10 mouse cellular contexts compared by ENCODE assay signal in genomic region chr11:46733242-46733789, GRCm38 (mm10). TPM values are rescaled to one million over a fixed set of nuclear protein-coding genes. Genes with fewer than 3 reads are reported as not detected.
DNase-seq lines count a peak whose midpoint lies in the region; ATAC-seq and TF ChIP-seq lines count a peak whose summit lies in the region.
"Had no signal": no experiment of that assay in that cellular context is flagged by ENCODE, and none has a peak within 500 bp of the region (broad histone marks: within the 10 kb centered on the region; RNA-seq: fewer than 3 reads in every experiment).

No protein-coding gene starts in this region.

- TF ChIP-seq CTCF in kidney, adult 2 months (conservative IDR thresholded peaks at IDR 0.05; ENCODE audit: insufficient read depth, insufficient read length, low read depth, low read length), result peak; percentile 52
- peak; percentile 89 to 91 for TF ChIP-seq CTCF in CH12.LX (conservative IDR thresholded peaks at IDR 0.05 in 1 of 2, IDR thresholded peaks at IDR 0.05 in 1 of 2; ENCODE audit: low read depth in 2 of 2, low read length in 2 of 2)

- TF ChIP-seq EP300 in CH12.LX (IDR thresholded peaks at IDR 0.05; ENCODE audit: low read length), result no peak

- peak; percentile 52 for ATAC-seq in hindbrain, embryonic 16.5 days
- ATAC-seq in neural tube, embryonic 15.5 days (ENCODE audit: low FRiP score), result no peak

- no peaks in the 10 kb centered on the region for H3K9me3 ChIP-seq in CH12.LX (replicated peaks; ENCODE audit: low read length)
- no peaks in the 10 kb centered on the region for H3K9me3 ChIP-seq in hindbrain, embryonic 16.5 days (ENCODE audit: control insufficient read depth, low read length)
- no peaks in the 10 kb centered on the region for H3K9me3 ChIP-seq in neural tube, embryonic 15.5 days (replicated peaks)
- H3K9me3 ChIP-seq: embryonic facial prominence, embryonic 13.5 days; limb, embryonic 12.5 days had no signal

- H3K9ac ChIP-seq in CH12.LX (ENCODE audit: insufficient read depth, low read depth), result no peak overlapping the region
- no peak overlapping the region for H3K9ac ChIP-seq in hindbrain, embryonic 16.5 days (ENCODE audit: low read depth, low read length)
- no peak overlapping the region for H3K9ac ChIP-seq in neural tube, embryonic 15.5 days (replicated peaks)
- H3K9ac ChIP-seq: embryonic facial prominence, embryonic 13.5 days; limb, embryonic 12.5 days had no signal

- in situ Hi-C loops in CH12.LX (cut with MboI; ENCODE audit: low pct_ligation_motif_present, low pct_unique_long_range_greater_than_20kb, low sequenced_read_pairs), result loop anchor here (10.0 kb wide), 3 partner anchors 139 to 289 kb away; partner anchors contain the start of gene Gm12169

- DNase-seq in kidney, adult 2 months, result peak; percentile 30
- no peak for DNase-seq in kidney, adult 18-20 months
- DNase-seq in CH12.LX (ENCODE audit: extremely low read depth), result peak; percentile 79
- DNase-seq in ZHBTc4 (ENCODE audit: low read depth, low spot score), result peak; percentile 65
- DNase-seq in naive thymus-derived CD4-positive, alpha-beta T cell, adult 2 months (ENCODE audit: low read depth), result peak; percentile 18
- DNase-seq in MN1 (ENCODE audit: low spot score), result no peak

- no peak overlapping the region for H3K4me2 ChIP-seq in CH12.LX (ENCODE audit: insufficient read depth, low read depth, poor library complexity, severe bottlenecking)
- no peak overlapping the region for H3K4me2 ChIP-seq in hindbrain, embryonic 16.5 days (ENCODE audit: low read length)
- H3K4me2 ChIP-seq in neural tube, embryonic 15.5 days, result no peak overlapping the region
- H3K4me2 ChIP-seq: embryonic facial prominence, embryonic 13.5 days; limb, embryonic 12.5 days had no signal

- dilution Hi-C loops in CH12.LX (cut with MboI; ENCODE audit: extremely low pct_ligation_motif_present, extremely low pct_unique_long_range_greater_than_20kb, low sequenced_read_pairs), result no loop called here

- WGBS in kidney, adult 2 months, result 59% methylated on average over 6 of the region's 6 CpGs
- WGBS in hindbrain, embryonic 16.5 days, result 61% methylated on average over 6 of the region's 6 CpGs
- 65% methylated on average over 6 of the region's 6 CpGs for WGBS in neural tube, embryonic 15.5 days

- no peaks in the 10 kb centered on the region for H3K79me2 ChIP-seq in CH12.LX (replicated peaks; ENCODE audit: control insufficient read depth, extremely low read depth, insufficient read depth, poor library complexity, severe bottlenecking)

- H3K4me3 ChIP-seq in kidney, adult 2 months (ENCODE audit: insufficient read depth, low read depth, low read length), result no peak overlapping the region
- H3K4me3 ChIP-seq in CH12.LX (replicated peaks in 1 of 3; ENCODE audit: low read depth in 2 of 3, low read length in 2 of 3, poor library complexity in 1 of 3), result no peak overlapping the region
- H3K4me3 ChIP-seq in hindbrain, embryonic 16.5 days (ENCODE audit: low read length), result no peak overlapping the region
- no peak overlapping the region for H3K4me3 ChIP-seq in neural tube, embryonic 15.5 days (replicated peaks)
- H3K4me3 ChIP-seq: embryonic facial prominence, embryonic 13.5 days; limb, embryonic 12.5 days had no signal

- TF ChIP-seq POLR2A in kidney, adult 2 months (IDR thresholded peaks at IDR 0.05; ENCODE audit: low read depth, low read length), result no peak
- TF ChIP-seq POLR2A in CH12.LX (IDR thresholded peaks at IDR 0.05; ENCODE audit: low read depth, low read length), result no peak

- peak; percentile 87 for TF ChIP-seq RAD21 in CH12.LX (IDR thresholded peaks at IDR 0.05; ENCODE audit: low read depth, low read length)

- no peaks in the 10 kb centered on the region for H3K27me3 ChIP-seq in kidney, adult 2 months (replicated peaks; ENCODE audit: control insufficient read depth, insufficient read depth, low read length)
- no peaks in the 10 kb centered on the region for H3K27me3 ChIP-seq in CH12.LX (replicated peaks)
- no peaks in the 10 kb centered on the region for H3K27me3 ChIP-seq in hindbrain, embryonic 16.5 days (replicated peaks; ENCODE audit: control insufficient read depth, insufficient read depth, low read length)
- H3K27me3 ChIP-seq in neural tube, embryonic 15.5 days (replicated peaks), result no peaks in the 10 kb centered on the region
- H3K27me3 ChIP-seq: embryonic facial prominence, embryonic 13.5 days; limb, embryonic 12.5 days had no signal

- H3K27ac ChIP-seq in kidney, adult 2 months (ENCODE audit: insufficient read depth, low read depth, low read length), result no peak overlapping the region
- H3K27ac ChIP-seq in CH12.LX (ENCODE audit: insufficient read depth, low read depth), result no peak overlapping the region
- no peak overlapping the region for H3K27ac ChIP-seq in hindbrain, embryonic 16.5 days (ENCODE audit: low read depth, low read length)
- no peak overlapping the region for H3K27ac ChIP-seq in neural tube, embryonic 15.5 days (replicated peaks)
- H3K27ac ChIP-seq: embryonic facial prominence, embryonic 13.5 days; limb, embryonic 12.5 days had no signal

- H3K36me3 ChIP-seq in kidney, adult 2 months (ENCODE audit: control insufficient read depth, insufficient read depth, low read length), result no peaks in the 10 kb centered on the region
- no peaks in the 10 kb centered on the region for H3K36me3 ChIP-seq in CH12.LX (replicated peaks in 1 of 2; ENCODE audit: control insufficient read depth in 1 of 2, insufficient read depth in 1 of 2, low read length in 1 of 2)
- H3K36me3 ChIP-seq in hindbrain, embryonic 16.5 days (ENCODE audit: control insufficient read depth, insufficient read depth, low read length), result no peaks in the 10 kb centered on the region
- no peaks in the 10 kb centered on the region for H3K36me3 ChIP-seq in neural tube, embryonic 15.5 days
- H3K36me3 ChIP-seq: embryonic facial prominence, embryonic 13.5 days; limb, embryonic 12.5 days had no signal

- H3K4me1 ChIP-seq in kidney, adult 2 months (ENCODE audit: control insufficient read depth, insufficient read depth, low read length), result peaks cover 3% of the 10 kb centered on the region; the same call in 1 of the 2 replicates
- H3K4me1 ChIP-seq in CH12.LX (ENCODE audit: control insufficient read depth in 1 of 2, insufficient read depth in 2 of 2), result peaks cover 0 to 5% of the 10 kb centered on the region in 2 experiments; a peak in 2 of 4 replicates
- no peaks in the 10 kb centered on the region for H3K4me1 ChIP-seq in hindbrain, embryonic 16.5 days (ENCODE audit: control insufficient read depth, insufficient read depth, low read depth, low read length)
- H3K4me1 ChIP-seq in neural tube, embryonic 15.5 days, result no peaks in the 10 kb centered on the region
- H3K4me1 ChIP-seq: embryonic facial prominence, embryonic 13.5 days; limb, embryonic 12.5 days had no signal

TF ChIP-seq in CH12.LX, 34 proteins besides CTCF, POLR2A, EP300 and RAD21:
- TF ChIP-seq NRF1 (IDR thresholded peaks at IDR 0.05; ENCODE audit: low read depth, low read length) (peak; percentile 50), SMC3 (IDR thresholded peaks at IDR 0.05; ENCODE audit: low read depth, low read length) (peak; percentile 93), MXI1 (IDR thresholded peaks at IDR 0.05; ENCODE audit: low read depth, low read length) (no peak), JUN (IDR thresholded peaks at IDR 0.05; ENCODE audit: insufficient read depth, low read depth, low read length) (no peak), NELFE (IDR thresholded peaks at IDR 0.05; ENCODE audit: low read depth, low read length) (no peak), ZC3H11A (IDR thresholded peaks at IDR 0.05; ENCODE audit: low read depth, low read length) (peak; percentile 66), MAZ (IDR thresholded peaks at IDR 0.05; ENCODE audit: low read depth, low read length) (0 out of 2 replicates have a peak, but pooled peaks have one; percentile 64), TBP (conservative IDR thresholded peaks at IDR 0.05; ENCODE audit: low read depth, low read length) (peak; percentile 83), ETS1 (conservative IDR thresholded peaks at IDR 0.05; ENCODE audit: low read depth, low read length) (no peak), HCFC1 (IDR thresholded peaks at IDR 0.05; ENCODE audit: low read depth, low read length) (no peak)

RNA-seq across cellular contexts. Expression of gene Havcr1, which starts 1.6 kb away (rescaled TPM):
- 23.4 and 31.7 TPM in 2 replicates for polyA plus RNA-seq in kidney, adult 2 months (2012; rRNA removed)
- total RNA-seq in CH12.LX (2012; rRNA removed), result 0.08 TPM in 1 of 2 replicates, not detected in the other
- total RNA-seq in CH12.LX (2014; rRNA removed), result 0.38 TPM in 1 of 2 replicates, not detected in the other
- 0.50 and 0.90 TPM in 2 replicates for polyA plus RNA-seq in CH12.LX (2012; ENCODE audit: insufficient read length, low read depth)
- polyA plus RNA-seq in hindbrain, embryonic 16.5 days (2015; fragmentation: Nextera tagmentation; extraction: Ambion mirVana), result not detected in 2 replicates
- 0.09 TPM in 1 of 2 replicates, not detected in the other for polyA plus RNA-seq in neural tube, embryonic 15.5 days (2015; fragmentation: Nextera tagmentation; extraction: Ambion mirVana)
- polyA plus RNA-seq: embryonic facial prominence, embryonic 13.5 days; limb, embryonic 12.5 days had no signal

RNA-seq across cellular contexts. Expression of gene Timd2, which starts 26.5 kb away (rescaled TPM):
- 7.5 and 10.1 TPM in 2 replicates for polyA plus RNA-seq in kidney, adult 2 months (2012; rRNA removed)
- 66.3 and 75.1 TPM in 2 replicates for total RNA-seq in CH12.LX (2012; rRNA removed)
- total RNA-seq in CH12.LX (2014; rRNA removed), result 212 and 241 TPM in 2 replicates
- 119 and 133 TPM in 2 replicates for polyA plus RNA-seq in CH12.LX (2012; ENCODE audit: insufficient read length, low read depth)
- polyA plus RNA-seq in hindbrain, embryonic 16.5 days (2015; fragmentation: Nextera tagmentation; extraction: Ambion mirVana), result not detected in 2 replicates
- not detected in 2 replicates for polyA plus RNA-seq in neural tube, embryonic 15.5 days (2015; fragmentation: Nextera tagmentation; extraction: Ambion mirVana)
- polyA plus RNA-seq: embryonic facial prominence, embryonic 13.5 days; limb, embryonic 12.5 days had no signal

Comparison
In these comparisons a context has a peak if more than half of its experiments do, and no peak if none do; other contexts are left out.
1. DNase-seq: peak in kidney, adult 2 months (single experiment), CH12.LX (single experiment), ZHBTc4 (single experiment) and naive thymus-derived CD4-positive, alpha-beta T cell, adult 2 months (single experiment); none in kidney, adult 18-20 months (single experiment) and MN1 (single experiment).
2. RNA of gene Havcr1, which starts 1.6 kb away (polyA plus RNA-seq): 23.4 to 31.7 TPM in kidney, adult 2 months; 0.50 to 0.90 TPM in CH12.LX, 0.09 TPM in neural tube, embryonic 15.5 days and not detected in hindbrain, embryonic 16.5 days; every median in the first group is over 10 times any median in the second.
3. RNA of gene Timd2, which starts 26.5 kb away (polyA plus RNA-seq): 119 to 133 TPM in CH12.LX; 7.5 to 10.1 TPM in kidney, adult 2 months, not detected in neural tube, embryonic 15.5 days and not detected in hindbrain, embryonic 16.5 days; every median in the first group is over 10 times any median in the second.